ENCODE assay signal across 22 mouse cellular contexts in the genomic region with DNA sequence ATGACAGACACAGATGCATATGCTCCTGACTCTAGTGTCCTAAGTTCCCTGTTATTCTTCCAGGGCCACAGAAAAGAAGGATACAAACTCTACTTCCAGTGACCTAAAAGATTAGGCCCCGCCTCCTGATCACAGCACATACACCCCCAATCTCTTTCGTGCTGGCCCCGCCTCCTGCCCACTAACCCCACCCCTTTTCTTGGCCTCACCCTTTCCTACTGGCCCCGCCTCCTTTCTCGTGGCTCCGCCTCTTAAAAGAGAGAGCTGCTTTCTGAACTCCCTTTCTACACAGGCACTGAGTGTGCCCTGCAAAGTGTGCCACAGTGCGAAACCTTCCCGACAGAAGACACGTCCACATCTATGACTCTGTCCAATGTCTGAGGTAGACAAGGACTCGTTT. TPM values are rescaled to one million over a fixed set of nuclear protein-coding genes. Genes with fewer than 3 reads are reported as not detected.
DNase-seq lines count a peak whose midpoint lies in the region; ATAC-seq and TF ChIP-seq lines count a peak whose summit lies in the region.
"Had no signal": no experiment of that assay in that cellular context is flagged by ENCODE, and none has a peak within 500 bp of the region (broad histone marks: within the 10 kb centered on the region; RNA-seq: fewer than 3 reads in every experiment).

No protein-coding gene starts in this region.

- TF ChIP-seq POLR2A in lung, adult 2 months (IDR thresholded peaks at IDR 0.05; ENCODE audit: borderline replicate concordance, extremely low read depth, low read depth, low read length): no peak

- ATAC-seq in CD4-positive, CD25-positive, alpha-beta regulatory T cell, adult 4 months: no peak
- peak; percentile 43 for ATAC-seq in megakaryocyte progenitor cell, adult 5-6 weeks (replicated peaks; ENCODE audit: poor library complexity)
- ATAC-seq: activated CD4-positive, CD25-positive, alpha-beta regulatory T cell, adult 4 months; intestine, embryonic 16.5 days; midbrain, embryonic 15.5 days had no signal

- no peak overlapping the region for H3K4me3 ChIP-seq in lung, adult 2 months (replicated peaks; ENCODE audit: extremely low read depth, low read depth, low read length)
- H3K4me3 ChIP-seq: embryonic facial prominence, embryonic 10.5 days; heart, embryonic 12.5 days; midbrain, embryonic 15.5 days; neural tube, embryonic 12.5 days had no signal

- H3K4me1 ChIP-seq in lung, adult 2 months (ENCODE audit: control insufficient read depth, insufficient read depth, low read length): no peaks in the 10 kb centered on the region
- H3K4me1 ChIP-seq: embryonic facial prominence, embryonic 10.5 days; heart, embryonic 12.5 days; midbrain, embryonic 15.5 days; neural tube, embryonic 12.5 days had no signal

- WGBS in lung, adult 2 months: 66% methylated on average over 10 of the region's 10 CpGs

- TF ChIP-seq CTCF in lung, adult 2 months (IDR thresholded peaks at IDR 0.05; ENCODE audit: insufficient read depth, low read length): no peak

- DNase-seq in CD4-positive, CD25-positive, alpha-beta regulatory T cell, adult 2 months (ENCODE audit: low read depth, low spot score): peak; percentile 8
- peak; percentile 15 to 34 for DNase-seq in lung, postnatal 4 days
- DNase-seq in lung, adult 2 months: no peak
- peak; percentile 84 for DNase-seq in R1 (ENCODE audit: low read depth, low spot score)
- no peak for DNase-seq in heart, adult 8-10 months (ENCODE audit: low spot score)
- no peak for DNase-seq in lung, postnatal 25 days (ENCODE audit: low spot score)
- DNase-seq: cerebellum, adult 8-10 months; gastrocnemius, postnatal 25 days; heart, postnatal 4 days; lung, postnatal 14 days; spleen, adult 18-20 months had no signal

RNA-seq across cellular contexts. Expression of a gene that starts 7.7 kb away (rescaled TPM):
- not detected for polyA plus RNA-seq in CD4-positive, CD25-positive, alpha-beta regulatory T cell, adult 4 months (2017; shearing (Covaris generic))
- polyA plus RNA-seq in lung, adult 2 months (2012; rRNA removed): not detected in 2 replicates
- total RNA-seq in megakaryocyte progenitor cell, adult 5-6 weeks (2015): not detected in 2 replicates
- total RNA-seq in megakaryocyte progenitor cell, adult 5-6 weeks (2017): not detected in 2 replicates
- total RNA-seq in heart, adult 8-10 months (2022): not detected
- total RNA-seq: gastrocnemius, postnatal 25 days; heart, postnatal 4 days; left cerebral cortex, adult 18-20 months had no signal
- polyA plus RNA-seq: activated CD4-positive, CD25-positive, alpha-beta regulatory T cell, adult 4 months; embryonic facial prominence, embryonic 10.5 days; heart, embryonic 12.5 days; intestine, embryonic 16.5 days; large intestine, adult 2 months; limb, embryonic 14.5 days; midbrain, embryonic 15.5 days; neural tube, embryonic 12.5 days had no signal

RNA-seq across cellular contexts. Expression of a gene that starts 24.3 kb away (rescaled TPM):
- polyA plus RNA-seq in CD4-positive, CD25-positive, alpha-beta regulatory T cell, adult 4 months (2017; shearing (Covaris generic)): not detected
- polyA plus RNA-seq in lung, adult 2 months (2012; rRNA removed): 1.2 and 1.7 TPM in 2 replicates
- total RNA-seq in megakaryocyte progenitor cell, adult 5-6 weeks (2015): 0.69 and 1.0 TPM in 2 replicates
- total RNA-seq in megakaryocyte progenitor cell, adult 5-6 weeks (2017): 2.3 and 3.0 TPM in 2 replicates
- 1 to 10 TPM; 2.0 to 4.4 (median 3.3) TPM for total RNA-seq in heart, adult 8-10 months (2022)
- total RNA-seq: gastrocnemius, postnatal 25 days; left cerebral cortex, adult 18-20 months had no signal
- polyA plus RNA-seq: activated CD4-positive, CD25-positive, alpha-beta regulatory T cell, adult 4 months; neural tube, embryonic 12.5 days had no signal

RNA-seq across cellular contexts. Expression of a gene that starts 30.3 kb away (rescaled TPM):
- not detected for polyA plus RNA-seq in CD4-positive, CD25-positive, alpha-beta regulatory T cell, adult 4 months (2017; shearing (Covaris generic))
- polyA plus RNA-seq in lung, adult 2 months (2012; rRNA removed): 10.3 and 13.5 TPM in 2 replicates
- total RNA-seq in megakaryocyte progenitor cell, adult 5-6 weeks (2015): 0.07 and 1.0 TPM in 2 replicates
- 0.27 and 0.42 TPM in 2 replicates for total RNA-seq in megakaryocyte progenitor cell, adult 5-6 weeks (2017)
- total RNA-seq in heart, adult 8-10 months (2022): 1 to 10 TPM in 2 of 4 experiments, under 1 TPM in 2; 0.75 to 1.5 (median 1.1) TPM
- polyA plus RNA-seq: activated CD4-positive, CD25-positive, alpha-beta regulatory T cell, adult 4 months had no signal

RNA-seq across cellular contexts. Expression of a gene that starts 53.4 kb away (rescaled TPM):
- 100 to 1,000 TPM; 175 to 217 TPM for polyA plus RNA-seq in CD4-positive, CD25-positive, alpha-beta regulatory T cell, adult 4 months (2017; shearing (Covaris generic))
- 30.5 and 38.1 TPM in 2 replicates for polyA plus RNA-seq in lung, adult 2 months (2012; rRNA removed)
- total RNA-seq in megakaryocyte progenitor cell, adult 5-6 weeks (2015): 70.8 and 70.9 TPM in 2 replicates
- total RNA-seq in megakaryocyte progenitor cell, adult 5-6 weeks (2017): 121 and 127 TPM in 2 replicates
- 10 to 100 TPM; 55.4 to 72.1 (median 61.1) TPM for total RNA-seq in heart, adult 8-10 months (2022)

Comparison
In these comparisons a context has a peak if more than half of its experiments do, and no peak if none do; other contexts are left out.
1. DNase-seq: peak in CD4-positive, CD25-positive, alpha-beta regulatory T cell, adult 2 months (single experiment), lung, postnatal 4 days (2 of 2) and R1 (single experiment); none in lung, adult 2 months (single experiment), heart, adult 8-10 months (single experiment) and lung, postnatal 25 days (single experiment).